Mouse (Mus musculus) midbrain, embryonic 10.5 days (tissue): Measurements from ENCODE around the gene Cdkn2b. TPM values are rescaled to one million over a fixed set of nuclear protein-coding genes. Genes with fewer than 3 reads are reported as not detected.

Experiments
- DNase-seq: peaks from one replicate; pipeline ENCODE4 v3.0.0-alpha.2; 2017; ENCODE audit warnings: low spot score
- H3K27ac ChIP-seq: fragments of 300-500 bp; sonication (generic); replicated peaks from 2 replicates; pipeline ENCODE4 v1.5.1; 2016; ENCODE audit warnings: mild to moderate bottlenecking
- H3K27me3 ChIP-seq: fragments of 300-500 bp; sonication (generic); 2 replicates; pipeline ENCODE4 v1.6.1; 2016; ENCODE audit warnings: low read depth, mild to moderate bottlenecking; ENCODE audit not compliant: poor library complexity, severe bottlenecking
- H3K36me3 ChIP-seq: fragments of 300-500 bp; sonication (generic); 2 replicates; pipeline ENCODE4 v1.6.1; 2016; ENCODE audit warnings: mild to moderate bottlenecking, moderate library complexity
- H3K4me1 ChIP-seq: fragments of 300-500 bp; sonication (generic); 2 replicates; pipeline ENCODE4 v1.6.1; 2016
- H3K4me3 ChIP-seq: fragments of 300-500 bp; sonication (generic); 2 replicates; pipeline ENCODE4 v1.5.1; 2016; ENCODE audit warnings: mild to moderate bottlenecking, moderate library complexity
- H3K9me3 ChIP-seq: fragments of 300-500 bp; sonication (generic); replicated peaks from 2 replicates; pipeline ENCODE4 v1.6.1; 2016; ENCODE audit warnings: mild to moderate bottlenecking
- WGBS: fragments of 180-500 bp; shearing (Covaris S2); methylation state at CpG from one replicate; pipeline ENCODE4 v1.1.7; 2016; 5-methylcytosine and 5-hydroxymethylcytosine counted together
- polyA plus RNA-seq: library from polyadenylated mRNA; unstranded; fragments of >200 nt; fragmentation: Nextera tagmentation; extraction: Ambion mirVana; gene quantifications from 2 replicates; pipeline ENCODE4 v1.2.1, GENCODE M21; 2016

Gene Cdkn2b
- polyA plus RNA-seq, 1 experiment from 2014 or later: 0.09 TPM

GRCm38 (mm10) chr4:89306798-89307365, 4.0 kb downstream of the Cdkn2b start:
- 1% methylated on average over 25 of the region's 25 CpGs for WGBS
- peak; percentile 44 for DNase-seq
- Histone ChIP-seq H3K27ac (no peak overlapping the region), H3K36me3 (no peaks in the 10 kb centered on the region), H3K4me1 (peaks cover 16% of the 10 kb centered on the region), H3K4me3 (no peak overlapping the region), H3K9me3 (no peaks in the 10 kb centered on the region), H3K27me3 (peaks cover 100% of the 10 kb centered on the region)

GRCm38 (mm10) chr4:89305691-89306090, 5.1 kb downstream of the Cdkn2b start:
- Histone ChIP-seq H3K27me3 (peaks cover 100% of the 10 kb centered on the region), H3K4me3 (no peak overlapping the region), H3K4me1 (peaks cover 10% of the 10 kb centered on the region; the same call in 1 of the 2 replicates), H3K27ac (no peak overlapping the region), H3K9me3 (no peaks in the 10 kb centered on the region), H3K36me3 (no peaks in the 10 kb centered on the region)
- WGBS: 6% methylated on average over 3 of the region's 3 CpGs
- DNase-seq: no peak

- 0% methylated on average over 14 of the region's 14 CpGs for WGBS
- DNase-seq: peak; percentile 57
- Histone ChIP-seq H3K27me3 (peaks cover 100% of the 10 kb centered on the region), H3K4me3 (no peak overlapping the region), H3K36me3 (no peaks in the 10 kb centered on the region), H3K27ac (no peak overlapping the region), H3K4me1 (0 out of 2 replicates have a peak, but pooled peaks cover 5% of the 10 kb centered on the region), H3K9me3 (no peaks in the 10 kb centered on the region)
These were observed 7.4 kb downstream of the Cdkn2b start for GRCm38 (mm10) chr4:89303281-89303995.

- H3K4me1 ChIP-seq: 0 out of 2 replicates have a peak, but pooled peaks cover 5% of the 10 kb centered on the region
- H3K4me3 ChIP-seq: no peak overlapping the region
- H3K27me3 ChIP-seq: peaks cover 100% of the 10 kb centered on the region
- no peak overlapping the region for H3K27ac ChIP-seq
- WGBS: 0% methylated on average over 1 of the region's 1 CpGs
- no peaks in the 10 kb centered on the region for H3K9me3 ChIP-seq
- DNase-seq: no peak
- H3K36me3 ChIP-seq: no peaks in the 10 kb centered on the region
These were observed 8.7 kb downstream of the Cdkn2b start for GRCm38 (mm10) chr4:89302129-89302528.

GRCm38 (mm10) chr4:89299721-89300120, 11.1 kb downstream of the Cdkn2b start:
- Histone ChIP-seq H3K27me3 (peaks cover 100% of the 10 kb centered on the region), H3K9me3 (no peaks in the 10 kb centered on the region), H3K36me3 (no peaks in the 10 kb centered on the region), H3K4me1 (peaks cover 15% of the 10 kb centered on the region), H3K4me3 (no peak overlapping the region), H3K27ac (no peak overlapping the region)
- DNase-seq: no peak
- 0% methylated on average over 2 of the region's 2 CpGs for WGBS

- 1% methylated on average over 31 of the region's 31 CpGs for WGBS
- peak; percentile 71 for DNase-seq
These were observed 15.2 kb downstream of the Cdkn2b start for GRCm38 (mm10) chr4:89295441-89296220.

GRCm38 (mm10) chr4:89294486-89295440, 16.1 kb downstream of the Cdkn2b start, which contains the start of gene Cdkn2a:
Gene Cdkn2a, minus strand, starts transcription at chr4:89294653.
- peak; percentile 79 for DNase-seq
- under 1% methylated on average over 115 of the region's 117 CpGs for WGBS
- Histone ChIP-seq H3K36me3 (no peaks in the 10 kb centered on the region), H3K27me3 (peaks cover 100% of the 10 kb centered on the region), H3K27ac (no peak within 1 kb of the TSS; the same call in 1 of the 2 replicates), H3K4me3 (peak within 1 kb of the TSS; percentile 68), H3K9me3 (no peaks in the 10 kb centered on the region), H3K4me1 (peaks cover 18% of the 10 kb centered on the region)

More at GRCm38 (mm10) chr4:89295441-89296220, 15.2 kb downstream of the Cdkn2b start:
- Histone ChIP-seq H3K27me3 (peaks cover 100% of the 10 kb centered on the region), H3K4me1 (peaks cover 18% of the 10 kb centered on the region), H3K9me3 (no peaks in the 10 kb centered on the region), H3K27ac (no peak overlapping the region), H3K36me3 (no peaks in the 10 kb centered on the region), H3K4me3 (peak overlapping the region; percentile 68)

GRCm38 (mm10) chr4:89294091-89294485, 16.8 kb downstream of the Cdkn2b start:
- Histone ChIP-seq H3K27ac (no peak overlapping the region), H3K9me3 (no peaks in the 10 kb centered on the region), H3K4me3 (peak overlapping the region; percentile 68), H3K27me3 (peaks cover 100% of the 10 kb centered on the region), H3K36me3 (no peaks in the 10 kb centered on the region), H3K4me1 (peaks cover 18% of the 10 kb centered on the region)
- 1% methylated on average over 26 of the region's 26 CpGs for WGBS
- DNase-seq: no peak

- DNase-seq: no peak
- Histone ChIP-seq H3K27me3 (peaks cover 100% of the 10 kb centered on the region), H3K36me3 (no peaks in the 10 kb centered on the region), H3K27ac (no peak overlapping the region), H3K4me1 (peaks cover 18% of the 10 kb centered on the region), H3K4me3 (no peak overlapping the region), H3K9me3 (no peaks in the 10 kb centered on the region)
- 3% methylated on average over 7 of the region's 7 CpGs for WGBS
These were observed 17.3 kb downstream of the Cdkn2b start for GRCm38 (mm10) chr4:89293516-89293915.

- Histone ChIP-seq H3K27ac (no peak overlapping the region), H3K27me3 (peaks cover 99% of the 10 kb centered on the region), H3K36me3 (no peaks in the 10 kb centered on the region), H3K4me3 (no peak overlapping the region), H3K9me3 (no peaks in the 10 kb centered on the region), H3K4me1 (peaks cover 1% of the 10 kb centered on the region)
- WGBS: 0% methylated on average over 4 of the region's 4 CpGs
- DNase-seq: no peak
These were observed 21.8 kb downstream of the Cdkn2b start for GRCm38 (mm10) chr4:89289028-89289427.

- no peak overlapping the region for H3K27ac ChIP-seq
- WGBS: 0% methylated on average over 1 of the region's 1 CpGs
These were observed 24.3 kb downstream of the Cdkn2b start for GRCm38 (mm10) chr4:89286566-89286965.

GRCm38 (mm10) chr4:89285688-89286087, 25.2 kb downstream of the Cdkn2b start:
- WGBS: 29% methylated on average over 7 of the region's 7 CpGs
- peaks cover 99% of the 10 kb centered on the region for H3K27me3 ChIP-seq

More at GRCm38 (mm10) chr4:89286566-89286965, 24.3 kb downstream of the Cdkn2b start:
- H3K9me3 ChIP-seq: no peaks in the 10 kb centered on the region
- peaks cover 7% of the 10 kb centered on the region for H3K4me1 ChIP-seq
- peaks cover 99% of the 10 kb centered on the region for H3K27me3 ChIP-seq
- DNase-seq: no peak
- H3K4me3 ChIP-seq: no peak overlapping the region
- no peaks in the 10 kb centered on the region for H3K36me3 ChIP-seq

More at GRCm38 (mm10) chr4:89285688-89286087, 25.2 kb downstream of the Cdkn2b start:
- Histone ChIP-seq H3K9me3 (no peaks in the 10 kb centered on the region), H3K4me3 (no peak overlapping the region), H3K4me1 (peaks cover 7% of the 10 kb centered on the region), H3K27ac (no peak overlapping the region), H3K36me3 (no peaks in the 10 kb centered on the region)
- no peak for DNase-seq
